Mouse (Mus musculus) thymus, postnatal 14 days (tissue): ENCODE results near the gene Hils1.

Experiments used
- DNase-seq: peaks from one replicate; pipeline ENCODE4 v3.0.0; 2021

Gene Hils1

DNA sequence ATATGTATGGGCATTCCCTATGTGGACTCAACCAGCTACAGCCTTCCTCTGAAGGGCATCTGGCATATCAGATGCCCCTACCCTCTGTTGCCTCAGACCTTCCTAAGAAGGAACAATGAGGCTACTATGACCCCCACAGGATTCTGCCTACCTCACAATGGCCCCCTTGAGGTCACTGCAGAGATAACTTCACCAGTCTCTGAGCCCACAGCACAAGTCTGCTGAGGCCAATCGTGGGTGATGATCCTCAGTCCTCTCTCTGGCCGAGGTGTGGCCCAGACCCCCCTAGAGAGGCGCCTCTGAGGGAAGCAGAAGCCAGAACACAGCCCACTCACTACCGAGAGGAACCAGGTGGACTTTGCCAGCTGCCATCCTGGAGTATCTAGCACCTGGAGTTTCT lies at the start of gene Hils1:
TSS of gene Hils1 (plus strand) at position 175 of the 400 bp plus-strand sequence.
- no peak for DNase-seq

DNA sequence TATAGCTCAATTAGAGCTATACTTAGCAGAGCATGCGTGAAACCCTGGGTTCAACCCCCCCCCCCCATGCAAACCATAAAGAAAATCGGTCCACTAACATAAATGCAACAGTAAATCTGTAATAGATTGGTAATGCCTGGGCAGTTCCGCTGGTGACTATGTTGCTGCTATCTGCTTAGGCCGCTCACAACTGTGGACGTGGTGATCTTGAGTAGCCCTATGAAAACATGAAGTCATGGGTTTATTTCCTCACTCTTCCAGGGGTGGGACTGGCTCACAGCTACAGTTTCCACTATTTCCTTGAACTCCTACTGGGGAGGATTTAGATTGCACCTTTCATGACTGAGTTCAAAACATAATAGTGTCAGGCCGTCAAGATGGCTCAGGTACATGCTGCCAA lies 49.7 kb upstream of the Hils1 start:
- no peak for DNase-seq

DNA sequence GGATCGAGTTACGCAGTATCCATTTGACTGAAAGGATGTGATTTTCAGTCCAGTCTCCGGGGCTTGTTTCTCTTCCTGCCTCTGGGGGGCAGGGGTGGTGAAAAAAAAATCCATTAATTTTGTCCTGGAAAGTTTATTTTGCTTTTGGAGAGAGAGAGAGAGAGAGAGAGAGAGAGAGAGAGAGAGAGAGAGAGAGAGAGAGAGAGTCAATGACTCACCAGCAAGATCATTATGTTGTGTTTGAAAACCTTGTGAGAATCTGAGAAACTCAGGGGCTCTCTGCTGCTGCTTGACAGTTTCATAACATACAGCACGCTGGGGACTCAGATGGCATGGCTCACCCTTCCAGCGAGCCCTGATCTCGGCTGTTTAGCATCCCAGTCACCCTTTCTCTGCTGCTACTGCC lies 46.4 kb upstream of the Hils1 start:
- no peak for DNase-seq

DNA sequence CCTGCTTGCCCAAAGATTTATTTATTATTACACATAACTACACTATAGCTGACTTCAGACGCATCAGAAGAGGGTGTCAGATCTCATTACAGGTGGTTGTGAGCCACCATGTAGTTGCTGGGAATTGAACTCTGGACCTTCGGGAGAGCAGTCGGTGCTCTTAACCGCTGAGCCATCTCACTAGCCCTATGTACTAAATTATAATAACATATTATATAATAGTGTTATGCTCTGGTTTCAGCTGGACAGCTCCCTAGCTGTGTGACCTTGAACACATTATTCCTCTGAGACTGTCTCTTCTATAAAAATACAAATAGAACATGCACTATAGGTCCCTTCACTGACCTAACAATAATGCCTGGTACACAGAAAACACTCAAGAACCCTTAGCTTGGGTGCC lies 42.4 kb upstream of the Hils1 start:
- DNase-seq = no peak

DNA sequence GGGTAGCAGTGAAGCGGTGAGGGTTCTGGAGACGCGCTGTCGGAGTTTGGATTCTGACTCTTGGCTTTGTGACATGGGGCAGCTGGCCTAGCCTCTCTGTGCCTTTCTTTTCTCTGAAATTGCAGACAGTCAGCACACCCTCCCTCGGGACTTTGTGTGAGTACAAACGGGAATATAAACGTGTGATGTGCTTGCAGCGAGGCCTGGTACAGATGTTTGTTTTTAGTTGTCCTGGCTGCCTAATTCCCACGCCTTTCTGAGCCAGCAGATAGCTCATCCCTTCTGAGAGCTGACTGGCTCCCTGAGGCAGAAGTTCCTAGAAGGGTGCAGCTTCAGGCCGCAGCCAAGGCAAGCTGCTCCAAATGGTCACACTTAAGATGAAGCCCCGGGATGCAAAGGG lies 41.0 kb upstream of the Hils1 start:
- no peak for DNase-seq

DNA sequence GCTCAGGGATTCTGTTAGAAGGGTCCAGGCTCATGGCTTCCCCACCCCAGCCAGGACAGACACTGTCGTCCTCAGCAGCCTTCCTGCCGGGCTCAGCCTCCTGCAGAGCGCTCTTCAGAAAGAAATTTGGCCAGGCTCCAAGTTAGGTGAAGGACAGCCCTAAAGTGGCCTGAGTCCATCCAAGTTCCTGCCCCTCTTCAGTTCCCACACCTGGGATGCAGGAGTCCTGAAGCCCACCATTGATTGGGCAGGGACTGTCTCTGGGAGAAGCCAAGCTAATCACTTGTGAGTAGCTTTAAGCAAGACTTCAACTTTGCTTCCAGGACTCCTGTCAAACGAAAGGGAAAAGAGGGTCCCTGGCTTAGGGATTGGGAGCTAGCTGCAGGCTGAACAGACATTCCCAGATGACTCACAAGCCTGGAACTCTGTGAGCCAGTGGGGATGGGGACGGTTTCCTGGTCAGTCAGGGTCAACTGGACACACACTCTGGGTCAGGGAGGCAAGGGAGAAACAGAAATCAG lies 39.6 kb upstream of the Hils1 start:
- no peak for DNase-seq

DNA sequence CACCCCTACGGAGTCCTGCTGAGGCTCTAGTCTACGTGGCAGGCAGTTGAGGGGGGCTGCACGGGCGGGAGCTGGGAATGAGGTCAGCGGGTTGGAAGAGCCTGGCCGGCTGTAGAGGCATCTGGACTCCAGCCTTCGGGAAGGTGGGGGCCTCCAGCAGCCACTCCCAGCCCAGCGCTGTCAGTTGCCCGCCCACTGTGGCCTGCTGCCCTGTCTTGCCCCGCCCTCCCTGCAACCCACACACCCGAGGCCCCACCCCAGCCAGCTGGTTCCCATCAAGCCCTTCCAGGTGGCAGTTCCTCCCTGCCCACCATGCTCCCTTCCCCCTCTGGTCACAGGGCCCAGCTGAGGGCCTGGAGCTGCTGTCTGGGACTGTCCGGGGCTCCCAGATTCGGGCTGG lies 38.6 kb upstream of the Hils1 start:
- peak; percentile 39 for DNase-seq

DNA sequence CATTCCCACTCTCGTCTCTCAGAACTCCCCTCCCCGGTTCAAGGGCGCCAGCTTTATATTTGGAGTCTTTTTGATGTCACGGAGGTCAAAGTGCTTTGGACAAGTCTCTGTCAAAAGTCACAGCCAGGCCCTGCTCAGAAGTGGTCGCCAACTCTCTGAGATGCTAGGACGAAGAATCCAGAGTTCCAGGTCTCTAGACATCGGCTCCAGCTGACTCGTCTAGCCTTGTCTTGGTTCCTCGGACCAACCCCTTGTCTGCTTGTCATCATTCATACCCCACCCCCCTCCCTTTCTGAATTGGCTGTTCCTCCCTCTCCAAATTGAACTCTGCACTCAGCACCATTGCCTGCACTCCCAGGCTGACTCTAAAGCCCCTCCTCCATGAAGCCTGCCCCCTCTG lies 37.8 kb upstream of the Hils1 start:
- DNase-seq = no peak

DNA sequence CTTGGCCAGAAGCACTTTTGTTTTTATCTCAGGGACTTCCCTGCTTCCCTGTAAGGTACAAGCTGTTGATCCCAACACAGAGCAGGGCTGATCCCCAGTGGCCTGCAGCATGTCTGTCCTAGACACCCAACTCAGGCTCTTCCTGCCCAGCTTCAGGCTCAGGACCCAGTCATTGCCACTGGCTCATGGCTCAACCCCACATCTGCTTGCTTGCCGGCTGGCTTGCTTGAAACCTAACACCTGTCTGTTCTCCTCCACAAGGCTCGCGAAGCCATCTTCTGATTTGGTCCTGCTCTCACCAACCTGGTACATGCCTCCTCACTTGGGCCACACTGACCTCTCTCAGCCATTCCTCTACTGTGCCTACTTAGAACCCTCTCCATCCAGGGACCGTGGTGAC lies 37.2 kb upstream of the Hils1 start:
- DNase-seq = no peak

DNA sequence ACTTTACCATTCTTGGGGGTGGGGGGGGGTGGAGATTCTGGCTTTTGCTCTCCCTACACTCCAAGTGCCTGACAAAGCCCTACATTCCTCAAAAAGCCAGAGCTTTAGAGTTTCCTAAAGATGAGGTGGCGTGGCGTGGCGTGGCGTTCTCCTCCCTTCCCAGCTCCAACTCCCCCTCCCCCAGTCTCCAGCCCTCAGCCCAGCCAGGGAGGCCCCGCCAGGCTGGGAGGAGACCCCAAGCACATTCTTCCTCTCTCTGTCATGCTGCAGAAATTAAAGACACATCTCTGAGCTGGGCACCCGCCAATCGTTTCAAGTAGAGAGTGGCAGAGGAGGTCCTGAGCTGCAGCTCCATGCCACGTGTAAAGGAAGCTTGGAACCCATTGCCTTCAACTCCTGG lies 33.8 kb upstream of the Hils1 start:
- no peak for DNase-seq

DNA sequence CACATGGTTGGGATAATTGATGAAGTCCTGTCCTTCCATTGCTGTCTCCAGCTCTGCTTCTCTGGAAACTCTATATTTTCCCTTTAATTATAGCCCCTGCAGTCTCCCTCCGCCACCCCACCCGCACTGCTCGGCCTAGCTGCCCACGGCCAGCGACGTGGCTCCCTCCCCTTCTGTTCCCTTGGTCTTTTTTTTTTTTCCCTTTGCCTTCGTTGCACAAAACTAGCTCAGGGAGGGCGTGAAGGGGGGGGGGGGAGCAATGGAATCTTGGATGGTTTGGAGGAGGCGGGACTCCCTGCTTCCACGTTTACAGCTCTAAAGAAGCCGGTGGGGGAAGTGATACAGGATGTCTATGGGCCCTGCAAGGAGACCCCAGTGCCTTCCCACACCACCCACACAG lies 32.9 kb upstream of the Hils1 start:
- DNase-seq = no peak

DNA sequence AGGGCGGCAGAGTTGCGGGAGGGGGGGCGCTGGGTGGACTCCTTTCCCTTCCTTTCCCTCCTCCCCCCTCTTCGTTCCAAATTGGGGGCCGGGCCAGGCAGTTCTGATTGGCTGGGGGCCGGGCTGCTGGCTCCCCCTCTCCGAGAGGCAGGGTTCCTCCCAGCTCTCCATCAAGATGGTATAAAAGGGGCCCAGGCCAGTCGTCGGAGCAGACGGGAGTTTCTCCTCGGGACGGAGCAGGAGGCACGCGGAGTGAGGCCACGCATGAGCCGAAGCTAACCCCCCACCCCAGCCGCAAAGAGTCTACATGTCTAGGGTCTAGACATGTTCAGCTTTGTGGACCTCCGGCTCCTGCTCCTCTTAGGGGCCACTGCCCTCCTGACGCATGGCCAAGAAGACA lies 31.3 kb upstream of the Hils1 start, which contains the start of gene Col1a1:
TSS of gene Col1a1 (plus strand) at position 180 of the 400 bp plus-strand sequence.
- DNase-seq = no peak

DNA sequence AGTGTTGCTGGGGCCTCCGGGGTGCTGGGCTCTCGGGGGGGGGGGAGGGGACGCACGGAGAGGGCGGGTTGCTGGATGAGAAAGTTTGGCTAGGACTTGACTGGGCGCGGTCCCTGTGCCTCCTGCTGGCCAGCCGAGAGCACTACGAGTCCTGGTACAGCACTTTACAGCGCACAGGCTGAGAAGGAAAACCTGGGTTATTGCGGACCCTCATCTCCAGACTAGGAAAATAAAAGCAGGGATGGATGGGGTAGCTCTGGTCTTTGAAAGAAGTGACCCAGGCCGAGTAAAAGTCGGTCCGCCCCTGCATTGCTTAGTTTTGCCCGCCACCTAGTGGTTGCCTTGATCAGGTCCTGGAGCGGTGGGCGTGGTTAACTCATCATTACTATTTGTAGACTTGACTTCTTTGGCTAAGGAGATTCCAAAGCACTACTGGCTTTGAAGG lies 30.5 kb upstream of the Hils1 start:
- peak; percentile 81 for DNase-seq

DNA sequence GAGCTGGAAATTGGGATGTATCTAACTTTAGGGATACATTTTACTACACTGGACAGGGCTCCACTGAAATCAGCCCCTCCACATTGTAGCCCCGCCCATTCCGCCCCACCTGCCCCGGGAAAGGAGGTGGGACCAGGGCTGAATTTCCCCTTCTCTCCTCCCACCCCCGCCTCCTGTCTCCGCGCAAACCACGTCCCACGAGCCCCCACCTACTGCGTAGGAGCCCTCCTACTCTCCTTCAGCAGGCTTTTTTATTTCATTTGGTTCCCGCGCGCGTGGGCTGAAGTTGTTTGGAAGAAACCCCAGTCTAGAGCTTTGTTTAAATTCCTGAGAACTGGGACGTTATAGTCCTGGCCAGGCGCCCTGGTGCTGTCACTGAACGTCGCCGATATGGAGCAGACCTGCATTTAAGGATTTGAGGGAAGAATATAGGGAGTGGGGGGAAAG lies 30.0 kb upstream of the Hils1 start:
- peak; percentile 67 for DNase-seq

DNA sequence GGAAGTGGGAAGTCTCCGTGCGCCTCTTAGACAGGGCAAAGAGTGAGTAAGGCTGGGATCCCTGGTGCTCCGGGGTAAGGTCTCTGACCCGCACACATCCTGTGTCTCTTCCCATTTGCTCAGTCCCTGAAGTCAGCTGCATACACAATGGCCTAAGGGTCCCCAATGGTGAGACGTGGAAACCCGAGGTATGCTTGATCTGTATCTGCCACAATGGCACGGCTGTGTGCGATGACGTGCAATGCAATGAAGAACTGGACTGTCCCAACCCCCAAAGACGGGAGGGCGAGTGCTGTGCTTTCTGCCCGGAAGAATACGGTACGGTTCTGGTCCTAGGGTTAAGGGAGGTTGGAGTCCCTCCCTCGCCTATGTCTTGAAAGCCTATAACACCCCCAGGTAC lies 29.6 kb upstream of the Hils1 start:
- DNase-seq = no peak

DNA sequence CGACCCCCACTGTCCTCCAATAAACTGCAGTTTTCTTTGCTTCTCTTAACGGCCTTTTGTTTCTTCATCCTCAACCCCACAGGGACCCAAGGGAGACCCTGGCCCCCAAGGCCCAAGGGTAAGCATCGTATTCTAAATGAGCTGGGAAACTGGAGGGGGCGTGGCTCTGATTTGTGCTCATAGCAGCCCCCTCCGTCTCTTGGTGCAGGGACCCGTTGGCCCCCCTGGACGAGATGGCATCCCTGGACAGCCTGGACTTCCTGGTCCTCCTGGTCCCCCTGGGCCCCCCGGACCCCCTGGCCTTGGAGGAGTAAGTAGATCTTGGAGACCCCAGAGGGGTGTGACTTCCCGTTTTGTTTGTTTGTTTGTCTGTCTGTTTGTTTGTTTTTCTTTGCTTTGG lies 29.1 kb upstream of the Hils1 start:
- no peak for DNase-seq

DNA sequence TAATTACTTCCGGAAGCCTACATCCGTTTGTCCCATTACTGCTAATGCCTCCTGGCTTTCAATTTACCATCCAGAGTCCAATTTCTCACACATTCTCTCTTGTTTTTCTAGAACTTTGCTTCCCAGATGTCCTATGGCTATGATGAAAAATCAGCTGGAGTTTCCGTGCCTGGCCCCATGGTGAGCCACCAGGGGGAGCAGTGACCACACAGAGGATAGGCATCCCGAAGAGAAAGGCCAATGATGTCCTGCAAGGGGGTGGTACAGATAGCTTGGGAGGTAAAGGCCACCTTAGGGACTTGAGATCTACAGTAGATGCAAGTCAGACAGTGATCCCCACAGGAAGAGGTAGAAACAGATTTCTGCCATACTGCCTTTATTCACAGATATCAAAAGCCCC lies 28.1 kb upstream of the Hils1 start:
- peak; percentile 73 for DNase-seq

DNA sequence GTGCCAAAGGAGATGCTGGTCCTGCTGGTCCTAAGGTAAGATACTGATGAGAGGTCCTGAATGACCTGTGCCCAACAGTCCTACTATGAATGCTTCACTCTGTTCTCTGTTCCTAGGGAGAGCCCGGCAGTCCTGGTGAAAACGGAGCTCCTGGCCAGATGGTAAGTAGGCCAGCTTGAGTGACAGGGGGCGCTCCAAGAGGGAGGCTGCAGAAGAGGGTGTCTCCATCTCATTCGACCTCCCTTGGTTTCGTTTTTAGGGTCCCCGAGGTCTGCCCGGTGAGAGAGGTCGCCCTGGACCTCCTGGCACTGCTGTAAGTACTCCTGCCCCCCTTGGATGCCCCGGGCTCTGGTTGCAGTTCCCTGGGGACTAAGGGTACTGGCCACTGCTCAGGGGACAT lies 26.3 kb upstream of the Hils1 start:
- DNase-seq = no peak

DNA sequence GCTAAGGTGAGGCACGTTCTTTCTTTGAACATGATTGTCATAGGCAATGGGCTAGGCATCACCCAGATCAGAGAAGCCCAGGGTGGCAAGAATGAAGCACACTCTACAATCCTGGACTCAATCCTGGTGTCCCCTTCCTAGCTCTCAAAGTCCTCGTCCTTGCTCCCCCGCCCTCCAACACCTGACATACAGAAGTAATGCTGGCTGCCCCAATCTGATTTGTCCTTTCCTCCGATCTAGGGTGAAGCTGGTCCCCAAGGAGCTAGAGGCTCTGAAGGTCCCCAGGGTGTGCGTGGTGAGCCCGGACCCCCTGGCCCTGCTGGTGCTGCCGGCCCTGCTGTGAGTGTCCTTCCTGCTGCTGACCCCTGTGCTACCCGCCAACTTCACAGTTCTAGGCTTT lies 25.6 kb upstream of the Hils1 start:
- DNase-seq = no peak

DNA sequence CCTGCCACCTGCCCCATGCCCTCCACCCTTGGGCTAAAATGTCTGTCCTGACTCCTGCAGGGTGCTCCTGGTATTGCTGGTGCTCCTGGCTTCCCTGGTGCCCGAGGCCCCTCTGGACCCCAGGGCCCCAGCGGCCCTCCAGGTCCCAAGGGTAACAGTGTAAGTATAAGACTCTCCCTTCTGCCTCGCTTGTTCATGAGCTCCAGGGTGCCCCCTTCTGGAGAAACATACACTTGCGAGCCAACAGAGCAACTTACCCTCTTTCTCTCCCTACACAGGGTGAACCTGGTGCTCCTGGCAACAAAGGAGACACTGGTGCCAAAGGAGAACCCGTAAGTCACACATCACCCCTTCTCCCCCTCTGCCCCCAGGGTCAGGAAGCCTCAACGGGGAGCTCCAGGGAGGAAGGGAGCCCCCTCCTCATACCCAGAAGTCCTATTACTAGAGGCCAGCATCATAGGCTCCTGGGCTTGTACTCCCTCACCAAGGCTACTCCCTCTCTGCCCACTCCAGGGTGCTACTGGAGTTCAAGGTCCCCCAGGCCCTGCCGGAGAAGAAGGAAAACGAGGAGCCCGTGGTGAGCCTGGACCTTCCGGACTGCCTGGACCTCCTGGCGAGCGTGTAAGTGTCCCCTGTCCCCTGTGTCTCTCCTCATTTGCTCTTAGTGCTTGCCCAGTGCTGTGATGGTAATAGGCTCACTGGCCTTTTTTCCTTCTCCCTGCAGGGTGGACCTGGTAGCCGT lies 24.9 kb upstream of the Hils1 start:
- peak; percentile 69 for DNase-seq

DNA sequence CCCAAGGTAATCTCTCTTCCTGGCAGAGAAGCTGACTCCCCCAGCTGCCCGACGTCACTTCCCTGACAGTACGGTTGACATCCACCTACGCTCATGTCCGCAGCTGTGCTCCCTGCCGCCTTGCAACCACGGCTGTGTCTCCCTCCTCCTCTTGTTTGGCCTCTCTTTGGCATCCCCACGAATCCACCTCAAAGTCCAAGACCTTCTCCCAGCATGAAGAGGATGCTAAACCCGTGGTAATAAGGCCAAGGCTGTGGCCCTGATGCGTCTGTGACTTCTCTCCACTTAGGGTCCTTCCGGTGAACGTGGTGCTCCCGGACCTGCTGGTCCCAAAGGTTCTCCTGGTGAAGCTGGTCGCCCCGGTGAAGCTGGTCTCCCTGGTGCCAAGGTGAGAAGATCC lies 24.3 kb upstream of the Hils1 start:
- DNase-seq = no peak

DNA sequence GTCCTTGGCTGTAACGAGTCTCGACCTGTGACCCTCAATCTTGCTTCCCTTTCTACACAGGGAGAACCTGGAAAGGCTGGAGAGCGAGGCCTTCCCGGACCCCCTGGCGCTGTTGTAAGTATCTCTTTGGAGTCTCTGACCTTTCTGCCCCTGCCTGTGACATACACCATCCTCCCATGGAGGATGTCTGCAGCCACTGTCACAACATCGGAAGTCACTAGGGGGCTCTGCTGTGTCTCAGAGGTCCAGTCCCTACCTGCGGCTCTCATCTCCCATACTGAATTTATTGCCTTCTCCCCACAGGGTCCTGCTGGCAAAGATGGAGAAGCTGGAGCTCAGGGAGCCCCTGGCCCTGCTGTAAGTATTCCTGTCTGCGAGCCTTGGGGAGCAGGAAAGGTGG lies 23.1 kb upstream of the Hils1 start:
- peak; percentile 38 for DNase-seq

DNA sequence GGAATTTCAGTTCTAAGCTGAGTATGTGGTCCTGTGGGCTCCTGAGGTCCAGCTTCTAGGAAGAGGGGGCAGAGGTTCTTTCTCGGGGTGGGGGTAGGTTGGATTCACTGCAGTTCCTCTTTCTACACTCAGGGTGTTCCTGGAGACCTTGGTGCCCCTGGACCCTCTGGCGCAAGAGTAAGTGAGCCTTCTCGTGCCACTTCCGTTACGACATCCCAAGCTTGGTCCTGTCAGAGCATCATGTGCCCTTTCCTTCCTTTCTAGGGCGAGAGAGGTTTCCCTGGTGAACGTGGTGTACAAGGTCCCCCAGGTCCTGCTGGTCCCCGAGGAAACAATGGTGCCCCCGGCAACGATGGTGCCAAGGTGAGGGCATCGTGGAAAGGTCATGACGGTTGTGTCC lies 22.2 kb upstream of the Hils1 start:
- no peak for DNase-seq

DNA sequence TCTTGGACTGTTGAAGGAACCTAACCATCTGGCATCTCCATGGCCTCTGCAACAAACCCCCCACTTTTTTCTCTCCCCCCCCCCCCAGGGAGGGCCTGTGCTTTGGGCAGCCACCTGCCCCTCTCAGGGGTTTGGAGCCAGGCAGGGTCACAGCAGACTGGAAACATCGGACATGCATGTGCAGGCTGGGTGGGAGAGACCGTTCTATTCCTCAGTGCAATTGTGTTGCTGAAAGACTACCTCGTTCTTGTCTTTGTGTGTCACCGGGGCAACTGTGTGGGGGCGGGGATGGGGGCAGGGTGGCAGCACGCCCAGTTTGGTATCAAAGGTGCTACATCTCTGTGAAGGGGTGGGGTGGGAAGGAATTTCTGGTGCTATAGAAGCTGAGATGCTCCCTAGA lies 15.2 kb upstream of the Hils1 start:
- no peak for DNase-seq

DNA sequence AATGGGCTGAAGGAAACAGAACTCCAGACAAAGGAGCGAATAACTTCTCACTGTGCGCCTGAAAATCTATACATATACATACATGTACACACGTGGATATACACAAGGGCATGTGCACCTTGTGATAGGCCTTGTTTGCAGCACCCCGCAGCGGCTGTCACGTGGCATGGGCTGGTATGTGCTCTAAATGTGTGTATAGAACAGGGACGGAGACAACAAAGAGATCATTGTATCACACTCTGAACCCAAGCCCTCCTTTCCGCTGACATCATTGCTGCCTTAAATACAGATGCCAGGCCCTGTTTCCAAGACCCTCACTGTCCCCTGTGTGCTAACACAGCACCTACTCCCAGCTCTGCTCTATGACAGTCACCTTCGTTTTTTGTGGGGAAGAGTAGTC lies 12.3 kb upstream of the Hils1 start:
- no peak for DNase-seq
